Mouse (Mus musculus): ENCODE measurements around the gene Ggt6. TPM values are rescaled to one million over a fixed set of nuclear protein-coding genes. Genes with fewer than 3 reads are reported as not detected.

Gene Ggt6
- not detected for polyA plus RNA-seq (2017; shearing (Covaris generic))

DNA sequence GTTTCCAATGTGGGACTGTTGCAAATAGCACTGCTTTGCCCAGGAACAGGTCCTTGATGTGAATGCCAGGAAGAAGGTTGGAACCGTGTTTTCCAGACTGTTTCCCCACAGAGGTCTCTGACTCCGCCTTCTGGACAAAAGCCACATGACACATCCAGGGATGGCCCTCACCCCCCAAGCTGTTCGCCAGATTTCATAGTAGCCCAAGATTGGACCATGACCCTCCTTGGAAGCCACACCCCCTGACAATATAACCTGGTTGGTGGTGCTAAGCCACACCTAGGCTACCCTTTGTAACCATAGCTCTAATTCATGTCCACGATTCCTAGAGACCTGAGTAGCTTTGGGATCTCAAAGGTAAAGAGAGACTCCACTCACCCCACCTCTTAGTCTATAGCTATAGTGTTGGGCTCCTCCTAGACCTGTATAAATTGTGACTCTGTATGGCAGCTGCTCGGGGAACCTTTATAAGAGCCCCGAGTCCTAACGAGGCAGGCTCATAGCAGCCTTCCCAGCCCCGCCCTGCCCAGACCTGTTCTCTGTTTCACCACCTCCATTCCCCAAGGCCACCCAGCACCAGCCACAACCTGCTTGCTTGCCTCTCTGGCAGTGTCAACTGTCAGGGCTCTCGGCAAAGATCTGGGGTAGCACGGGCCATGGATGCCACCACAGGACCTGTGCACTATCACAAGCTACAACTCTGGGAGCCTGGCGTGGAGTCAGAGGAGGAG, at the start of gene Ggt6:
TSS of gene Ggt6 (plus strand) at position 564 of the 731 bp plus-strand sequence.

DNA sequence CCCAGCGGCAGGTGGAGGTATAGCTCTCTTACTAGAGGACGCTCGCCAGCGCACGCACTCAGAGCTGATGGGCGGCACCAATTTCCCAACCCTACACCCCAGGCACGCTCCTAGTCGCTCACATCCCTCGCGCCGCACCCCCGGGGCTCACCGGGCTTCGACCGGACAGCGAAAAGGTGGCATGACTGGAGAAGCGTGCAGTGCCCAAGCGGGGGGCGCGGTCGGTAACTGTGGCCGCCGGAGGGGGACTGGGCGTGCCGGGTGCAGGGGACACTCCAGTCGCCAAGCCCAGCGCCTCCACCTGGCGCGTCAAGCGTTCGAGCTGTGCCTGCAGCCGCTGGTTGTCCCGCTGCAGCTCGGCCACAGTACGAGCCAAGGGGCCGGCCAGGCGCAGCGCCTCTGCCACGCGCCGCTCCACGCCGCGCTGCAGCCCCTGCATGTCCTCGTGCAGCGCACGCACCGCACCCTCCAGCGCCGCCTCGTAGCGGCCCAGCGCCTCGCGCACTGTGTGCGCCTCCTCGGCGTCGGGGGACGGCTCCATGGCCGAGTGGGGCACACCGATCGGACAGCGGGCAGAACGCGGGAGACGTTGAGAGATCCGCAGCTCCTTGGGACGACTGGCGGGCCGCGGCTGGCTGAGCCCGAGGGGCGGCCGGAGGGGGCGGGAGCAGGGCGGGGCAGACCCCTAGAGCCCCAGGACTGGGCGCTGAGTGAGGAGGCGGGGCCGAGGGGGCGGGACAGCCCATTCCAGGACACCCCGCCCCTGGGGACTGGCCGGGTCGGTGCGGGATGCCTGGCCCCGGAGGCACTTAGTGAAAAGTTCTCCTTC, 24.0 kb upstream of the Ggt6 start, which contains the start of gene Smtnl2:
TSS of gene Smtnl2 (minus strand) at position 621 of the 829 bp plus-strand sequence.

GRCm38 (mm10) chr11:72440965-72441664, 5.8 kb downstream of the Ggt6 start, which contains the start of gene Mybbp1a:
Gene Mybbp1a, plus strand, starts transcription at chr11:72441355.

Other genes starting within 250 kb of the Ggt6 start
- 0.33 TPM for gene Gm43951, start 228.7 kb upstream of the Ggt6 start, polyA plus RNA-seq (2017; shearing (Covaris generic))
- 31.2 TPM for gene 4933427D14Rik, start 228.1 kb upstream of the Ggt6 start, polyA plus RNA-seq (2017; shearing (Covaris generic))
- gene Txndc17, start 228.0 kb upstream of the Ggt6 start, polyA plus RNA-seq (2017; shearing (Covaris generic)) = 123 TPM
- gene Med31, start 219.9 kb upstream of the Ggt6 start, polyA plus RNA-seq (2017; shearing (Covaris generic)) = 26.1 TPM
- not detected for gene Slc13a5, start 168.3 kb upstream of the Ggt6 start, polyA plus RNA-seq (2017; shearing (Covaris generic))
- gene Xaf1, start 133.9 kb upstream of the Ggt6 start, polyA plus RNA-seq (2017; shearing (Covaris generic)) = 110 TPM
- gene Fbxo39, start 121.1 kb upstream of the Ggt6 start, polyA plus RNA-seq (2017; shearing (Covaris generic)) = 0.68 TPM
- gene Tekt1, start 73.1 kb upstream of the Ggt6 start, polyA plus RNA-seq (2017; shearing (Covaris generic)) = not detected
- gene Smtnl2, start 23.8 kb upstream of the Ggt6 start, polyA plus RNA-seq (2017; shearing (Covaris generic)) = not detected
- gene Mybbp1a, start 5.8 kb downstream of the Ggt6 start, polyA plus RNA-seq (2017; shearing (Covaris generic)) = 128 TPM
- not detected for gene Spns2, start 54.4 kb downstream of the Ggt6 start, polyA plus RNA-seq (2017; shearing (Covaris generic))
- 0.69 TPM for gene Spns3, start 115.0 kb downstream of the Ggt6 start, polyA plus RNA-seq (2017; shearing (Covaris generic))
- 54.5 TPM for gene Ube2g1, start 171.8 kb downstream of the Ggt6 start, polyA plus RNA-seq (2017; shearing (Covaris generic))